Mouse (Mus musculus) granulocyte monocyte progenitor cell, adult 5-6 weeks (primary cell): ENCODE measurements at regions not wholly inside any gene's neighbourhood (a gene's known extent, or its start where the extent isn't known, plus 50 kb on each side); places are given as distances from the start of the nearest gene placed in this dataset.
A peak's percentile ranks its signal among the peaks of the same experiment; 100 is the strongest.

ENCODE experiments used
- ATAC-seq: replicated peaks from 2 replicates; pipeline ENCODE4 v1.8.0; 2016; ENCODE audit warnings: mild to moderate bottlenecking, moderate TSS enrichment, inconsistent platforms; ENCODE audit not compliant: poor library complexity, severe bottlenecking

- no peak for ATAC-seq
These were observed 53.2 kb downstream of the Gm815 start for GRCm38 (mm10) chr19:26938911-26939310.

GRCm38 (mm10) chr19:26944006-26944405 lies 58.3 kb downstream of the Gm815 start:
- ATAC-seq, result no peak

- ATAC-seq, result no peak
These were observed 60.9 kb downstream of the Gm815 start for GRCm38 (mm10) chr19:26946562-26946961.

- no peak for ATAC-seq
These were observed 62.8 kb downstream of the Gm815 start for GRCm38 (mm10) chr19:26948479-26948878.

- ATAC-seq, result no peak
These were observed 63.5 kb downstream of the Gm815 start for GRCm38 (mm10) chr19:26949153-26949552.

GRCm38 (mm10) chr19:26953348-26953747 lies 67.7 kb downstream of the Gm815 start:
- ATAC-seq, result no peak

GRCm38 (mm10) chr19:26966055-26966760 lies 80.5 kb downstream of the Gm815 start:
- peak; percentile 46; the same call in 1 of the 2 replicates for ATAC-seq

- no peak; the same call in 1 of the 2 replicates for ATAC-seq
These were observed 87.4 kb downstream of the Gm815 start for GRCm38 (mm10) chr19:26973058-26973457.

GRCm38 (mm10) chr19:26973773-26974548 lies 88.3 kb downstream of the Gm815 start:
- no peak; the same call in 1 of the 2 replicates for ATAC-seq

- ATAC-seq, result no peak
These were observed 89.0 kb downstream of the Gm815 start for GRCm38 (mm10) chr19:26974576-26975204.

GRCm38 (mm10) chr19:26976604-26977322 lies 91.1 kb downstream of the Gm815 start:
- ATAC-seq, result no peak

- no peak for ATAC-seq
These were observed 92.4 kb downstream of the Gm815 start for GRCm38 (mm10) chr19:26977887-26978639.

- ATAC-seq, result no peak; the same call in 1 of the 2 replicates
These were observed 92.9 kb downstream of the Gm815 start for GRCm38 (mm10) chr19:26978640-26979007.

- ATAC-seq, result no peak
These were observed 93.6 kb downstream of the Gm815 start for GRCm38 (mm10) chr19:26979322-26979721.

- no peak for ATAC-seq
These were observed 101.0 kb downstream of the Gm815 start for GRCm38 (mm10) chr19:26986672-26987071.

GRCm38 (mm10) chr19:26987197-26987596 lies 101.5 kb downstream of the Gm815 start:
- ATAC-seq, result no peak

GRCm38 (mm10) chr19:26987909-26988456 lies 102.3 kb downstream of the Gm815 start:
- ATAC-seq, result no peak

GRCm38 (mm10) chr19:26994586-26995352 lies 109.1 kb downstream of the Gm815 start:
- no peak for ATAC-seq

- no peak for ATAC-seq
These were observed 113.9 kb downstream of the Gm815 start for GRCm38 (mm10) chr19:26999596-26999995.
